Mouse (Mus musculus): Measurements from ENCODE around the gene Tomm70a.

Tomm70a gene

DNA sequence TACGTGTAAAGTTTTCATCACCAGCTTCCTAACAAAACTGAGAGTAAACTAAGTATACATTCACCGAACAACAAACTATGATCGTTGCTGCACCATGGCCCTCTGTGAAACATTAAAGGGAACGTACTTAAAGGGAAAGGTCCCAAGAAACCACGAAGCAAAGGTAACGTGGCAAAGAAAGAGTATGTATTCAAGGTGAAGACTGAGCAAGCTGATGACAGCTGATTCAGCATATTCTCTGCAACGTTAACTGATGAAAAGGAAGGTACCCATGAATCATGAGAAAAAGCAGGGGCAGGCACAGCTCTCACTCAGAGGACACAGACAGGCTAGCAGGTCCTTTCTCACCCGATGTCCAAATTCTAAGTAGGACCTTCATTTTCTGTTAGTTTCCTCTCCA is 68.9 kb downstream of the Tomm70a start:
- DNase-seq (ENCODE audit: low read depth, low spot score): no peak

DNA sequence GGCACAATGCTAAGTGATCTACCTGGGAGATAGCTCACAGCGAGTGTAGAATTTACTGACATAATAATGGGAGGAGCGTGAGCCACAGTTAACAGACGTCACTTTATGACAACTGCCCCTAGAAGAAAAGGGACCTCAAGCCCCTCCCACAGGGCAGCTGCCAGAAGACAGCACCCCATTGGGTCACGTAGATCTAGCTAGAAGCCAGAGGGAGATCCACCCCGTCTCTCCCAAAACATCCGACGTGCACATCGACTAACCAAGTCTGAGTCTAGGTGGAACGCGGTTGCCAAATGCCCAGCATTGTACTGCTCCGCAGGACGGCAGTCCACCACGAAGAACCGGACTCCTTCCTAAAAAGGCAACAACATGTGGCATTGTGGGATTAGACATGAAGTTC is 69.7 kb downstream of the Tomm70a start:
- no peak for DNase-seq (ENCODE audit: low read depth, low spot score)

DNA sequence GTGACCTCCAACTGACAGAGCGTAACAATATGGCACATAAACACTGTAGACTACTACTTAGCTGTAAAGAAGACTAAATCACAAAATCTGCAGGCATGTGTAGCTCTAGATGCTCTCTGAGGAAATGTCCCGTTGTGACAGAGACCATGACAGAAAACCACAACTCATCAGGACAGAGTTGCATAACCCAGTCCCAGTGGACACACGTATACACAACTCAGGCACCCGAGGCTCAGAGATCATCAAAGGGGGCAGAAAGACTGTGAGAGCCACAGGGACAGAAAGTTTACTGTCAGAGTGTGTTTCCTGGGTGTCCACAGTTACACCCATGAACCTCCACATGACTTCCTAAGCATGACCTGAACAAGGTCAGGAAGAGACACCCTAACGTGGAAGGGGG is 75.1 kb downstream of the Tomm70a start:
- DNase-seq (ENCODE audit: low read depth, low spot score): no peak

DNA sequence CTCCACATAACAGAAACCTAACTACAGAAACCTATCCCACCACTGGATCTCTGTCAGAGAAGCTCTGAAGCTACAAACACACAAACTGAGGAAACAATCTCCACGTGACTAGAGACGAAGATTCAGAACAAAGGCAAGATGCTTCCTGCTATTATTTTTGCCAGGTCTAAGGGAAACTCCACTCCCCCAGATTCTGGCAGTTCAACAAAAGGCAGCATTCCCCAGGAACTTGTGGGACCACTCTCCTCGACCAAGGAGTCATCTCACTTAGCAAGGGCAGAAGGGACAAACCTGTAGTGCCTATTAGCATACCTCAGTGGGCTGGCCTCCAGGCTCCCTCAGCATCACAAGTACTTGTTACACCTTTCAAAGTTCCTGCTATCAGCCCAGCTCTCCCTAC is 75.8 kb downstream of the Tomm70a start:
- DNase-seq (ENCODE audit: low read depth, low spot score): no peak

Measured in c-Kit-negative CD71-positive TER-119-positive erythroid progenitor cells, embryonic 14.5 days (primary cell).